Mouse (Mus musculus) brain, embryonic 18.5 days (tissue): Measurements from ENCODE around the gene Parm1.

Experiments used
- DNase-seq: peaks from one replicate; pipeline ENCODE4 v3.0.0-alpha.2; 2012; ENCODE audit warnings: low read depth, low spot score

Parm1 gene

DNA sequence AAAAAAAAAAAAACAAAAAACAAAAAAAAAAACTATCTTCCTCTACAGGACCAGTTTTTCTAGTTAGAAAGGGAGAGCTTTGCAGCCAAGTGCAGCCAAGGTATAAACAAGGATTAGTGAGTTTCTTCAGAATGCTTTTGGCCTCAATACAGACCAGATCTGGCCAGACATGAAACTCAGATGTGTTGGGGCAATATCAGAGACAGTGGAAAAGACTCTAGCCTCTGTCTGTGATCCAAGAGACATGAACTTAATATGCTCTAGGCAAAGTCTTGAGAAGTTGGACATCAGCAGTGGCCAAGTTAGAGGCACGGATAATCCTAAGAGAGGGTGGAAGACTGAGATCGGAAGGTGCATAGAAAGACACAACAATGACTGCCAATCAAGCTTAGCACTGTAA is 56.8 kb downstream of the Parm1 start:
- DNase-seq = no peak

DNA sequence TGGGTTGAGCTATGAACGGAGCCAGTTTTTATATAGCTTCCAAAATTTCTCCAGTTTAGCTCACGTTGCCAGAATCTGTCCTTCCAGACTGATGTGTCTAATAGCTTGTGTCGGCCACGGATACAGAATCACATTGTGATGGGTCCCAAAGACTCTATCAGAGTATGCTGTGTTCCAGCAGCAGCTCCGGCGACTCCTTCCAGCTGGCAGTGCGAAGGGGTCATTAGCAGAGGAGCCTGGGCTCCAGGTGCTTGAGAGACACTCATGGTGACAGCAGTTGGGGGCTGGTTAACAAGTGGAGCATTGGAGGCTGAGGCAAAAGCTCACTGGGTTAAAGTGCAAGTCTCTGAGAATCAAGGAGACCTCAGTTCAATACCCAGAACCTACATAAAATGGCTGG is 61.5 kb downstream of the Parm1 start:
- no peak for DNase-seq

DNA sequence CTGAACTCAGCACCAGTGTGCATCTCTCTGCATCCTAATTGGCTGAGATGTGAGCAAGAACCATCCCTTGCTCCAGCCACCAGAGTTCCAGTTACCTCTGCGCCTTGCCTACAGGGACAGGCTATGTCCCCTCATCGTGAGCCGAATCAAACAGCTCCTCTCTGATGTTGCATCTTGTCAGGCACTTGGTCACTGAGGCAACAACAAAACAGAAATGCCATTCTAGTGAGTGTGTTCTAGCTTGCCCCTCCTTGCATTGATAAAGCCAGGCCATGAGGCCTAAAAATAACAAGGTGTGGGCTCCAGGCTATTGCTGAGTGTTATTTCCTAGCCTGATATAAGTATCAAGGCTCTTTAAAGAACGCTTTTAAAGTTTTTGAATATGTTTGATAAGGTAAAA is 64.4 kb downstream of the Parm1 start:
- no peak for DNase-seq

DNA sequence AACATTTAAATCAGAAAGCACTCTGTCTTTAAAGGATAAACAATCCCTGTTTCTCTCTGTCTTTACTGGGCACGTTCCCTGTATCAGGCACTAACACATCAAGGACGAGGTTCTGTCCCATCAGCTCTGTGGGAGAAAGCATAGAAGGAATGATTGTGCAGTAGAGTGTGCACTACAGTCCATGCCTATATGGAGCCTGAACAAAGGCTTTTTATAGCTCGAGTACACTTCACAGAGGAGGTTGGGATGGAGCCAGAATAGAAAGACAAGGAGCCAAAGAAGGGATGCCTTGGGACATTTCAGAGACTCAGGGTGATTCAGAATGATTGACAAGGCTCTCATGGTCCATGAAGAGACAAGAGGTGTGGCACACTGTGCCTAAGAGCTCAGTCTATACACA is 68.8 kb downstream of the Parm1 start:
- DNase-seq = no peak

DNA sequence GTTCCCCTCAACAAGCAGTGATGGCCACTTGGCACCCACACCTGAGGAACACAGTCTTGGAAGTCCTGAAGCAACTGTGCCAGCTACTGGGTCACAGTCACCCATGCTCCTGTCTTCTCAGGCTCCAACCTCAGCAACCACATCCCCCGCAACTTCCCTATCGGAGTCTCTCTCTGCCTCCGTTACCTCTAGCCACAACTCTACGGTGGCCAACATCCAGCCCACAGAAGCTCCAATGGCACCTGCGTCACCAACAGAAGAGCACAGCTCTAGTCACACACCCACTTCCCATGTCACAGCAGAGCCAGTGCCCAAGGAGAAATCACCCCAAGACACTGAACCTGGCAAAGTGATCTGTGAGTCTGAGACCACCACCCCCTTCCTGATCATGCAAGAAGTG is 76.7 kb downstream of the Parm1 start:
- no peak for DNase-seq

DNA sequence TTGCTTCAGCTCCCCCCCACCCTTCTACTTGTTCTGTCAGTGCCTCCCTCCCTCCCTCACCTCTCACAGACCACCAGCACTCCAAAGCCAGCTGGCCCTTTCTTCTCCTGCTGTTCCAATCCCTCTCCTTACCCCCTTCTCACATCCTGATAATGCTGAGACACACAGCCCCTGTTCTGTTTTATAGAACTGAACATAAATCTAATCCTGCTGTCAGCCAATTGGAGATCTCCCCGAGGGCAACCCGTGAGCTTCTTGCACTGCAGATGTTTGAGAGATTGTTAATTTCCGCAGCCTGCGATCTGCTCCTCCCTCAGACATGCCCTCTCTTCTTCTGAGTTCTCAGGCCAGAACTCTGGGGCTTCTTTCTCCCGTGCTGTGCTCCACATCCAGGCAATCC is 79.8 kb downstream of the Parm1 start:
- no peak for DNase-seq

DNA sequence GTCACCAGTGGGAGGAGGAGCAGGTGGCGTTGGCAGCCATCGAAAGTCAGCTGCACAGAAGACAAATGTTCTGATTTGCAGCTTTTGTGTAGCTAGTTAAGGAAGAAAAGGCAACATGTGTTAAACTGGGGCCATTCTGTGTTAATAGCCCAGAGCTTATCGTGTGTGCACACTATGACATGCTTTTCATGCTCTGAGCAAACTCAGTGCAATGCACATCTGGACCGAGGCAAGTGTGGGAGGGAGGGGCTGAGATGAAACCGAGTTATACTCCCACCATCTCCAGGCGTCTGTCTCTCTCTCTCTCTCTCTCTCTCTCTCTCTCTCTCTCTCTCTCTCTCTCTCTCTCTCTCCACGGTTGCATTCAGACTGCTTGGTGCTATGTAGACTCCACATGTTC is 82.4 kb downstream of the Parm1 start:
- DNase-seq = no peak

DNA sequence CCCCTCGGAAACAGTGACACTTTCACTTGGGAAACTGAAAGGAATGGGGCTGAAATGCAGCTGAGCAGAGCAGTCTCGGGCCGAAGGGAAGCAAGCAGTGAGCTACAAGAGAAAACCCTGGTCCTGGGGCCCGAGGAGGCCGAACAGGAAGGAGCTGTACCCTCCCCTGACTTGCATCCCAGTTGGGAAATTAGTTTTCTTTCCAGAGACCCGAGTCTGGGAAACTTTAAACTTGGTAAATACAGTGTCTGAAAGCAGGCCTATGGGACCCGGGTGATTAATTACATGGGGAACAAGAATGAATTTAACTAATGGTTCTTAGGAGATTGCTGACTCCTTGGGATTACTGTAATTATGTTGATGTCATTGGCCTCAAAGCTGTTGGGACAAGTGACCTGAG is 85.9 kb downstream of the Parm1 start:
- DNase-seq = no peak

DNA sequence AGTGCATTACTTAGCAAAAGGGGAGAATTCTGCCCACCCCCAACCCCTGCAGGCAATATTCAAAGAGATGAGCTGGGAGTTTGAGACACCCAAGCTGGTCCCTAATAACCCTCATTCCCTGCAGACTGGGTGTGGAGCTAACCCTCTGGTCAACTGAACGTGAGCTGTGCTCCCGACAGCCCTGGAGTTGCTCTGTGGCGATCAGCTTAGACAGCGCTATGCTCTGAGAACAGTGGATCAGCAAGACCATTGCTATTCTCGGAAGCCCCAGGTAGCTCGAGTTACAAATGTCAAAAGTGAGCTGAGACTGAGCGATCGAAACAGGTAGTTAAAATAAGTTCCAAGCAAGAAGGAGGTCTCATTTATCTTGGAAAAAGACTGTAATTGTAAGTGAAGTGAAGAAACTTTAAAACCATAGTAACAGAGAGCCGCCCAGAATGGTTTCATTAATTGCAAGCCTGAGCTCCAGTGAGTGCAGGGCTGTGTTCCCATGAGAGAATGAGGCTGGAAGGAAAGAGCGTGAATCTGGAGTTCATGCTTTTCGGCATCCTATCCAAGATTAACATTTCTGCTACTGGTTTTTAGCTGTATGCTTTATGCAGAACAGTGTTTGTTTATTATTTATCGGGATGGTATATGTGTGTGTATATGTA is 86.5 kb downstream of the Parm1 start:
- DNase-seq = no peak

DNA sequence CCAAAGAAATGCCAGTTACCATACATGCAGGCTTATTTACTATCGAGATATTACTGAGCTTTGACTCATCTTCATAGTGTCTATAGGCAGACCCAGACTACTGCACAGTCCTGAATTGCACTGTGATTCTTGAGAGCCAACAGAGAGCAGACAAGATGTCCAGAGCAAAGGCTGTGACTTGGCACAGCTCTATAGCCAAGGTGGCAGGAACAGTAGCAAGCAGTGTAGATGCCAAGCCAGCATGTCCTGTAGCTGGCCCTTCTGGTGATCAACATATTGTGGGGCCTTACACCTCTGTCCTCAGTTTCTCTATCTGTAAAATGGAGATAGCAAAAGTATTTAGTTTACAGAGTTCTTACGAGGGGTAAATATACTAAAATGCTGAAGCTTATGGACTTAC is 89.8 kb downstream of the Parm1 start:
- DNase-seq = no peak

DNA sequence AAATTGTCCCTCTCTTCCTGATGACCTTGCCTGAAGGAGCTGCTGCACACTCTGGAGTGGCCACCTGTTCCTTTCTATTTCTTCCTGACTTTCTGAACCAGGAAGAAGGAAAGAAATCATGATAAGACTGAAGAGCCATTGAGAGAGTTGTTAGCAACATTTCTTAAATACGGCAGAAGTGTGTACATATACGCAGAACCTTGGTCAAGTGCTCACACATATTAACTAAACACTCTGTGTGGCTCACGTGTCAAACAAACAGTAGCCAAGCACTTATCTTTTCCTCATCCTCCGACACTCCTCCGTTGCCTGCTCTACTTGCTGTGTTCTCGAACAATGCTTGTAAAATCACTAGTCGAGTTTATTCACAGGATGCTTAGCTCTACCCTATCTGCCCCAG is 90.4 kb downstream of the Parm1 start:
- DNase-seq = no peak

DNA sequence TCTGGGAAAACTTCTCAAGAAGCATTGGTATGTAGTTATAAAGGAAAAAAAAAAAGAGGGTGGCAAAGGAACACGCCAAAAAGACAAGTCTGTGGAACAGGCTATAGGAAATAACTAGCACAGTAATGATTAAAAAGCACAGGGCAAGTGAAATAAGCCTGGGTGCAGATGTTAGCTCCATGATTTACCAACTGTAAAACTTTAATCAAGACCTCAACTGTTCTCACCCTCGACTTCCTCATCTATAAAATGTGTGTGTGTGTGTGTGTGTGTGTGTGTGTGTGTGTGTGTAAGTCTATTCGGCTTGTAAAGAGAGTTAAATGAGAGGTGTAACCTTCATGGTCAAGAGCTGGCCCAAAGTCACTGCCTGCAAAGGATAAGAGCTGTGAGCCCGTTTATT is 91.6 kb downstream of the Parm1 start:
- DNase-seq = no peak

DNA sequence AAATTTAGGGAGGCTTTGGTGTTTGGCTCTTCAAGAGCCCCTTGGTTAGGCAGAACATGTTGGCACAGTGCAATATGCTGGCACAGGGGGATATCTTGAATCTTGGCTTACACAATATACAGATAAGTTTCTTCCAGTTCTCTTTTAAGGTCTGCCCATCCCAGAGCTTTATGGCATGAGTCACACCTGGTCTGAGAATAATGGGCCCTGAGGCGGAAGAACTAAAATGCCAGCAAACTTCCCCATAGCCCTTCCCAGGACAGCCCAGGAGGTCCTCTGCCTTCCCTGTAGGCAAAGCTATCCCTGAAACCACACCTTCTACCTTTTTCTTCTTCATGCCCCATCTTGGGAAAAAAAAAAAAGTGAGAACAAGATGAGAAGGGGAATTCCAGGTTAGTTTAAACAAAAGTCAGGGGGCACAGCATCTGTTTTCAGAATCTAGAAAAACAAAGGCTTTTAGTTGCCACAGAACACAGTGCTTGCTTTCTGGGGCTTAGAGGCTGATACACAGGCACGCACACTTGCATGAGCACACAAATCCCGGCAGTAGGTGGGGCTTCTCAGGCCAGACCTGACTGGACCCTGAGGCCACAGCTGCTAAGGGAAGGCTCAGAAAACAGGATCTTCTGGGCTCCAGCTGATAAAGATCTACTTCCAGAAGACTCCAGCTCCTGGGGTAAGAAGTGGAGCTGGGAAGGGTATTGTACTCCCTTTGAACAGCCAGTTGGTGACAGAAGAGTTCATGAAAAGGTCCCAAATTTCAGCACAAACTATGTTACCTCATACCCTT is 92.3 kb downstream of the Parm1 start:
- DNase-seq = no peak

DNA sequence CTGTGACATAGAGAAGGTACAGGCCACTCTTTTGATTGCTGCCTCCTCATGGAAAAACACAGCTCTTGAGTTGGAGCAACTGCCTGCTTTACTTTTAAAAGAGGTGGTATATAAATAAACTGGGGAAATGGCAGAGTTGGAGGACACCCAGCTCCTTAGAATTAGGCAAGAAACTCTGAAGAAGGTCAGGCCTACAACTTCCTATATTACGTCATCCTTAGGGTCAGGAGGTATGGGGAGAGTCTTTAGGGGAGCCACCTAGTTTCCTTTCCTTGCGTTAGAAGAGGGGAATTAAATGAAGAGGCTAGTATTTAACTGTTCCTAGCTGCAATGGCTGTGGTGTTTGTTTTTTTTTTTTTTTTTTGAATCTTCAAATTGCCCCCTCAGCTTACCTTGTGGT is 93.1 kb downstream of the Parm1 start:
- DNase-seq = no peak

DNA sequence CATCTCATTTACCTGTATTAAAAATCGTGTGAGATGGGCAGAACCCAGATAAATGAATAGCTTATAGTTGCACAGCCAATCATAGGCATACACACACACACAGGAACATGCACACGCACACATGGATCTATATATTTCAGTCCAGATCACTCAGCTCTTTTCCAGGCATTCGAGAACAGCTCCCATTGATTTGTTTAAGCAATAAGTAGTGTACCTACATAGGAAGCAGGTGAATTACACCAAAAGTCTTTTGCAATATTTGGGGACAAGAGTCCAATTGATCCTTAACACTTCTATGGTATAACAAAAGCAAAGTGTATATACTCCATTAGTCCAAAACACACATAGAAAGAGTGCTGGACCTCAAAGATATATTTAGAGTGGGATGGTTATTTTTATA is 94.2 kb downstream of the Parm1 start:
- DNase-seq = no peak

DNA sequence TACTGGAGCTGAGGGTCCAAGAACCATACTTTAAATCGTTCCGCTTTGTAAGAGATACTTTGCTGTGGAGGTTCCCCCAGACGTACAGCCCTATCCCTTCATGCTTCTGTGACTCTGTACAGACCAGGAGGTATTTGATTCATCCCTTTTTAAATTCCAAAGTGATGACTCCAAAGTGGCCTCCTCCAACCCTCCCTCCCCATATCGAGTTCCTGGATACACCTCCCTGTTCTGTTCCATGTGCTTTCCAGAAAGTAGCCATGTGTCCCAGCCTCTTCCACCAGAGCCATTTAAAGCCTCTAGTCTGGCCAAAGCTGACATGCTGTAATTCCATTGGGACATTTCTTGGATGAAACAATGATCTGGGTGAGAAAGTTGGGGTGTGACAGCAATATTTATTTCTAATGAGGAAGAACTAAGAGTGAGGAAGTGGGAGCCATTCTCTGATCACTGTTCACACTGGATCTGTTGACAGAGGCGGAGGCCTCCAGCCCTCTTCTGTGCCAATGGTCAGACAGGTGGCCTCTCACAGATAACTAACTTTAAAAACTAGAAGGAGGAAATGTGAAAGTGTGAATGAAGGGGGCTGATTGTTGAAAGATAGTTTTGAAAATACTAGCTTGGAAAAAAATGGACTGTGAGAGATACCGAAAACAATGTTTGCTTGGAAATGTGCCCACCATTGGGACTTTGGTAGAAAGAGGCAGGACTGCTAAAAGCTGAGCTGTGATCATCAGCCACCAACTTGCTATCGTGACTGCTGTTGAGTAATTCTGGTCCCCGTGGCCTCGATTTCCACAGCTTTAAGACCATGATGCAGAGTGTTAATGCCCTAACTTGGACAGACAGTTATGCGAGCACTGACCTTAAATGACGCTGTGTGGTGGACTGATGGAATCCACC is 100.2 kb downstream of the Parm1 start:
- no peak for DNase-seq

DNA sequence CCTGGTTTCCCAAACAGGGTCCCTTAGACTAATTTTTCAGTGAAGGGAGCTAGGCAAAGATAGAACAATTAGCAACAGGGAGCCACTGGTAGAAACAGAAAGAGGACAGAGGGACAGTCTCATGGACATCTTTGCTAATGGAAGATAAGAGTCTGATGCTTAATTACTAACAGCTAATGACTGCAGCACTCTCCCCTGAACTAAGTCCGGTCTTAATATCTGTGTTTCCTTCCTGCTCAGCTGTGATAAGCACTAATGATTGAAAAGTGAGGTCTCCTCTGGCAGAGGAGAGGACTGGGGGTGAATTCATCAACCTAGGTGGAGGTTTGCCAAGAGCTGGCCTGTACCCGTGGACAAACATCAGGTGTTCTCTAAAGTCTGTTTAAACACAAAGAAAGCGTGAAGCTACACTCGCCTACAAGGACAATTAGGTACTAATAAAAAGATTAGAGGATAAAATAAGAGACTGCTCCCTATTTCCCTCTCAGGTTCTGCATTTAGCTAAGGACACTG is 101.3 kb downstream of the Parm1 start:
- no peak for DNase-seq

DNA sequence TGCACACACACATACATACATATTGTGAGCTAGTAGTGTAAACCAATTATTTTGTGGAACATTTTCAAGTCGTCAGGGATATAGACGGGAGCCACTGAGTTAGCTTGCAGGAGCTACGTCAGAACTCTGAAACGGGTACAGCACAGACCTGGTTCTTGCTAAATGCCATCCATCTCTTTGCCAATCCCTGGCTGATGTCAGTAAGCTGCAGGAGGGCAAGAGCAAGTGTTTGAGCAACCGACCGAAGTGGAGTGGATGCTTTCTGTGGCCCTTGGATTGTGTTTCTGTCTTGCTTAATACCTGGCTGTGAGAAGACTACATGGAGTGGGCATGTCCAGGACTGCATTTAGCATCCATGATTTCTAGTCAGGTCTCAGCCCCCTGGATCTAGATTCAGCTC is 103.8 kb downstream of the Parm1 start:
- no peak for DNase-seq

DNA sequence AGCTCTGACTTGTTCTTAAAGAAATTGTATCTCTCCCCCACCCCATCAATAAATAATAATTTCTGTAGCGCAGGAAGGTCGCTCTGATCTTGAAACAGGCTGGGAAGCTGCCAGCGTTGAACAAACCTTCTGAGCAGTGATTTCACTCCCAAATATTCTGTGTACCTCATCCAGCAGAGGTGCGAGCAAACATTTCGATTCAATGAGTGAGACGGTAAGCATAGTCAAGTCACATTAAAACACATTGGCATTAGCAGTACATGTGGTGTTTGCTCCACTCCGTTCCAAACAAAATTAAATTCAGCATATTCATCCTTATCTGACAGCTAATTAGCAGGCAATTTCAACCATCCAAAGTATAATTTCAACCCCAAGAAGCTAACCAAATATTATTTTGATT is 109.4 kb downstream of the Parm1 start:
- DNase-seq = no peak

DNA sequence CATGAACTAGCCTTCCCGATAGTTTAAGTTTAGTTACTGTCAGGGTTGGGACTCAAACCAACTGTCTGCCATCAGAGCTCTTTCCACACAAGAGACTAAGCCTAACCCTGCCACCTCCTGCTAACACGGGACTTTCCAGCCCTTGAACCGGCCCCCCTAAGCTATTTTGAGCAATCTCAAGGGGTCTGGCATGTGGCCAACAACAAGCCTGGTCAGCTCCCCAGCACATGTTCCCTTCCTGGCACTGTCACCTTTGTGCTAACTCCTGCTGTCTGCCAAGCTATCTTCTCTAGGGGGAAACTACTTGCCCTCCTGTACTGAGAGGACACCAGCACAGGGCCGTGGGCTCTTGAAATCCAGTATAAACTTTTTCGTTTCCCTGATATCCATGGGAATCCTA is 112.1 kb downstream of the Parm1 start:
- no peak for DNase-seq

DNA sequence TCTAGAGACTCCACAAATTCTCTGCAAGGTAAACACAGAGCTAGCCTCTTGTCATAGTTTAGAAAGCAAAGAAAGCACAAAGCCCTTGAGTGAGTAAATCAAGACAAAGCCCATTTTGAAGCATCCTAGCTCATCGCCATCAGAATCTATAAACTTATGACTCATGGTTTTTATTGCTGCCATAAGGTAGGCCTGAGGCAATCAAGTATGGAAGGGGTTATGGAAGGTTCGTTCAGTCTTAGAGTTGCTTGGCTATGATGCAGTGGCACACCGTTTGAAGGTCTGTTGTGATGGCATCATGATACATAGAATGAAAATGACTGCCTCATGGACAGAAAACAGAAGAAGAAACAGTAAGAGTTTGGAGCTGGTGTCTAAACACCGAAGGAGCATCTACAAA is 133.9 kb downstream of the Parm1 start:
- no peak for DNase-seq
